Mouse (Mus musculus): ENCODE data around the gene Drg2.

The Drg2 gene

DNA sequence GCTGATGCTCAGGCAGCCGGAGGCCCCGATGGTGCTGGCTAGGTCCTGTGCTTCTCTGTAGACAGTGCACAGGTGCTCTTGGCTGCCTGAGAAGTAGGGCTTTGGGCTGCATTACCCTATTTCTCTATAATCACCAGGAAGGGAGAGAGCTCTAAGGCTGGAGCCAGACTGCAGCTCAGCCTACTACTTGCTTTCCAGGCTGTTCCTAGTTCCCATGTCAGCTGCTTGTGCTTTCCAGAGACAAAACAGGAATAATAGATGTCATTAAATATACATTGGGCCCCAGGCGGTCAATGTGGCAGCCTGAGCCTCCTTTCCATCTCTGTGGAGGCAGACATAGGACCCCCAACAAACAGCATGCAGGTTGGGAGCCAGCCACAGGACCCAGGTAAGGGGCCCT is 14.6 kb downstream of the Drg2 start, which contains the start of gene Myo15:
Gene Myo15 (plus strand): TSS at position 301 of the 400 bp plus-strand sequence.
- DNase-seq (ENCODE audit: low spot score), result no peak

DNA sequence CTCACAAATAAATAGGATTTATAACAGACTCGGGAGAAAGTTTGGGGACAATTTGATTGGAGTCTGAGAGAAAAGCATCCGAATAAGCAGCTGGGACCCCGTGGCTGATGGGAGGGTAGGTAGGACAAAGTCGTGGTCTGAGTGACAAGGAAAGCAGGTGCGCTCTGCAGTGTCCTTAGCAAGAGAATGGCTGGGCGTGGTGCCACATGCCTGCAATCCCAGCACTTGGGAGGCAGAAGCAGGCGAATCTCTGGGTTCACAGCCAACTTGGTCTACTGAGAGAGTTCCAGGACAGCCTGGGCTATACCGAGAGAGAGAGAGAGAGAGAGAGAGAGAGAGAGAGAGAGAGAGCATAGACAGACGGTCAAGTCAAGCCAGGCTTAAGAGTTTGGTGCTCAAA is 16.4 kb downstream of the Drg2 start:
- DNase-seq (ENCODE audit: low spot score), result no peak

DNA sequence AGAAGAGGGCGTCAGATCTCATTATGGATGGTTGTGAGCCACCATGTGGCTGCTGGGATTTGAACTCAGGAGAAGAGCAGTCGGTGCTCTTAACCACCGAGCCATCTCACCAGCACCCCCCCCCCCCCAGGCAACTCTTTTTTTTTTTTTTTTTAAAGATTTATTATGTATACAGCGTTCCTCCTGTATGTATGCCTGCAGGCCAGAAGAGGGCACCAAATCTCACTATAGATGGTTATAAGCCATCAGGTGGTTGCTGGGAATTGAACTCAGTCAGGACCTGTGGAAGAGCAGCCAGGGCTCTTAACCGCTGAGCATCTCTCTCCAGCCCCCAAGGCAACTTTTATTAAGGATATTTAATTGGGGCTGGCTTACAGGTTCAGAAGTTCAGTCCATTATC is 20.1 kb downstream of the Drg2 start:
- no peak for DNase-seq (ENCODE audit: low spot score)

DNA sequence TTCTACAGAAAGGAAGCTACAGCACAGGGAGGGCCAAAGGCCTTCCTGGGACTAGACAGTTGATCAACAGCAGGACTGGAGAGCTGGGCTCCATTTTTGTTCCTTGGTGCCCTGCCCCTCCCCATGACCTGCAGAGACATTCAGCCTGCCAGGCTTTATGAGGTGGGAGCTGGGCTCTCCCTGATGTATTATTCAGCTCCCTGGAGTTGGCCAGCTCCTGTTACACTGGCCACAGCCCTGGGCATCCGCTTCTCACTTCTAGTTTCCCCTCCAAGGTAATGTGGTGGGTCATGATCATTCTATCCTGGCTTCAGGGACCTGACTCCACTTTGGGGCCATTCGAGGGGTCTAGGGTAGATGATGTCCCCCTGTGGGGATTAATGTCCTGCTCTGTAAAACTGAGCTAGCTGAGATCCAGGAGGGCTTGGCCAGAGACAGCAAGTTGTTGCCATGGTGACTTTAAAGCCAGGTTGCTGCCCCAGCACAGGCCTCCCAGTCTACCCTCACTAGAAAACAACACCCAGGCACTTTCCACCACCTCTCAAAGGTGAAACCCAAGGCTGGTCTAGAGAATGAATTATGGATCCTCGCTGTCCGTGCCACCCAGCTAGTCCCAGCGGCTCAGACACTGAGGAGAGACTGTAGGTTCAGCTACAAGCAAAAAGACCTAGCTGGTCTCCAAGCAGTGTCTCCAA is 21.4 kb downstream of the Drg2 start:
- no peak for DNase-seq (ENCODE audit: low spot score)

DNA sequence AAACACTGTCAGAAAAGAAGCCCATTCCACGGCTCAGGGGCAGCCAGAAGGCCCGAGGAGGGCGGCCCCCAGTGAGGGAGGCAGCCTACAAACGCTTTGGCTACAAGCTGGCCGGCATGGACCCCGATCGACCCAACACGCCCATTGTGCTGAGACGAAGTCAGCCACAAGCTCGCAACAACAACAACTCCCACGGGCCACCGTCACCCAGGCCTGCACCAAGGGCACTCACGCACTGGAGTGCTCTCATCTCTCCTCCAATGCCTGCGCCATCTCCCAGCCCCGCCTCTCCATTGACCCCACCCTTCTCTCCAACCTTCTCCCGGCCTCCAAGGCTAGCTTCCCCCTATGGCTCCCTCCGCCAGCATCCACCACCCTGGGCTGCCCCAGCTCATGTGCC is 23.7 kb downstream of the Drg2 start:
- no peak for DNase-seq (ENCODE audit: low spot score)

DNA sequence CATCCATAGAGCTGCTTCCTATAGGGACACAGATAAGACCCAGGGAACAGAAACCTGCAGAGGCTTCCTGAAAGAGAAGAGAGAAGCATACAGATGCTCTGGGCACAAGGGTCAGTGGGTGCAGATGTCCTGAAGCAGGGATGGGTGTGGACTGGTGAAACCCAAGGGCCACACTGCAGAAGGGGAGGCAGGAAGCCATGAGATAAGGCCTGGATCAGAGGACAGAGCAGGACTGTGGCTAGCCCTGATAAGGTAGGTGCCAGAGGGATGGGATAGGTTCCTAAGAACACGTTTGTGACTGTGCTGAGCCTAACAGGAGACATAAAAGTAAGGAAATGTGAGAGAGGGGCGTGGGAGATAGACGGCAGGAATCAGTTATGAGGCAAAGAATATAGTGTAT is 31.9 kb downstream of the Drg2 start:
- DNase-seq (ENCODE audit: low spot score), result no peak

DNA sequence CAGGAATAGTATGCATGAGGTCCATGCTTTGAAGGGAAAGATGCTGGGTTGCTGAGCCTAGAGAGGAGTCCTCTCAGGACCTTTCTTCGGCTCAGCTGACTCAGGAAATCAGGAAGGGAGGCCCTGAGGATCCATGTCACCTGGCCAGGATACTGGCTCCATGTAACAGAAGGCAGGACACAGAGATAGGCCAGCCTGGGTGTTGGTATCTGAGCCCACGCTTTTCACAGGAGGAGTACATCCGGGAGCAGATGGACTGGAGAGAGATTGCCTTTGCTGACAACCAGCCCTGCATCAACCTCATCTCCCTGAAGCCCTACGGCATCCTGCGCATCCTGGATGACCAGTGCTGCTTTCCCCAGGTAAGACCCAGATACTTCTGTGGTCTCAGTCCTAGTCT is 38.3 kb downstream of the Drg2 start:
- no peak for DNase-seq (ENCODE audit: low spot score)

DNA sequence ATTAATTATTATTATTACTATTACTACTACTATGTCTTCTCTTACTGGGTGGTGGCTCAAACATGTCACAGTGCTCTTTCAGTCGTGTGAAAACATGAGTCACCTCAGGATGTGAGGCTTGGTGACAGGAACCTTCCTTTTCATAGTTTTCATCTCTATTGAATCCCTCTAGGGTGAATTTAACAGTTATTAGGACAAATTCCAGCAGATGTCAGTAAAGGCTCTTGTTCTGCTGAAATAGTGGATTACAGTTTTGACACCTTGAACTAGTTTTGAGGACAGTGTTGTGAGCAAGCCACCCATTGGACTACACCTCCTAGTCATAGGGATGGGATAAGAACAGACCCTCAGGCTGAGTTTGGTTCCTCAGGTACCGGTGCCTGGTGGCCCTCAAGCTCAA is 41.3 kb downstream of the Drg2 start:
- DNase-seq (ENCODE audit: low spot score), result no peak

DNA sequence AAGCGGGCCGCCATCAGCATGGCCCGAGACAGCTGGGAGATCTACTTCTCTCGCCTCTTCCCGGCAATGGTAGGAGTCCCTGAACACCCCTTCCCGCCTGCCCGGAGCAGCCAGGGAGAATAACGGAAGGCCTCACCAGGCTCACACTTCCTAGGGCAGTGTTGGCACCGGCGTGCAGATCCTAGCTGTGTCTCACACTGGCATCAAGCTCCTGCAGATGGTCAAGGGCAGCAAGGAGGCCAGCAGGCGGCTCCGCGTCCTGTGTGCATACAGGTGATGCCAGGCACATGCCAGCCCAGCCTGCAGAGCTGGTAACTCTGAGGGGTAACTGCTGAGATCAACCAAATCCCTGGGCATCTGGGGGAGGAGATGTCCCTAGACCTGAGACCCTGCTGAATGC is 52.9 kb downstream of the Drg2 start:
- no peak for DNase-seq (ENCODE audit: low spot score)

DNA sequence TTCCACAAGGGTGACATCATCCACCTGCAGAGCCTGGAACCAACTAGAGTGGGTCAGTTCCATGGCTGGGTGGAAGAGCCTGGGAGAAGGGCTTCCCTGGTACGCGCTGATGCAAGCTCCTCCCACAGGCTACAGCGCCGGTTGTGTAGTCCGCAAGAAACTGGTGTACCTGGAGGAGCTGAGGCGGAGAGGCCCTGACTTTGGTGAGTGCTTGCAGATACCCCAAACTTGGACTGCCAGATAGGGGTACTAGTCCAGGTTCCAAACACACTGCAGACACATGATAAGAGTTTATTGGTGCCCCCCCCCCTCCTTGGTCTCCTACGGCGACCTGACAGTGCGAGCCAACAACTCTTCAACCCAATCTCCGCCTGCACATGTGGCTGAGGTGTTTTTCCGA is 54.6 kb downstream of the Drg2 start:
- DNase-seq (ENCODE audit: low spot score), result no peak

DNA sequence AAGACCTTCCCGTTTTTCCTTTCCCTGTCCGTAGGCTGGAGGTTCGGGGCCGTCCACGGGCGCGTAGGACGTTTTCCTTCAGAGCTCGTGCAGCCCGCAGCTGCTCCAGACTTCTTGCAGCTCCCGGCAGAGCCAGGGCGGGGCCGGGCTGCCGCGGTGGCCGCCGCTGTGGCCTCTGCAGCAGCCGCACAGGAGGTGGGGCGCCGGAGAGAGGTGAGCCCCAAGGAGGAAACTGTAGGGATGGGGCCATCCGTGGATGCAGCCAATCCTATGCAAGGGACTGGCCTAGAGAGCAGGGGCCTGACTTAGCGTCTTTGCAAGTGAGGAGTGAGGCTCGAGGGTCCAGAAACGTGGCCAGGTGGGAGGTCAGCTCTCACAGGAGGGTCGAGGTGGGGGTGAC is 55.1 kb downstream of the Drg2 start:
- no peak for DNase-seq (ENCODE audit: low spot score)

DNA sequence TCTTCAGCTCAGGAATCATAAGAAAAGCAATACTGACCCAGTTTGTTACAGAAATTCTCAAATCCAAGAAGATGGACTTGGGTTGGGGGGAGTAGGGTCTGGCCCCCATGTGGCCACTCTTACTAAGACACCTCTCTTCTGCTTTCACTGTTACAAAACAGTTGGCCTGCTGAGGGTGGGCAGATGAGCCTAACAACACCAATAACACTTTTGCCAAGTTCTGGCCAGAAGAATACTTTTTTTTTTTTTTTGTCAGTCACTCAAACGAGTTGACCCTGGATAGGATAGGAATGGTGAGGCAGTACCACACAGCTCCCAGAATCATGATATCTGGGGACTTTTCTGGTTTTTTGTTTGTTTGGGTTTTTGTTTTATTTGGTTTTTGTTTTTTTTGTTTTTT is 57.5 kb downstream of the Drg2 start:
- DNase-seq (ENCODE audit: low spot score), result no peak

DNA sequence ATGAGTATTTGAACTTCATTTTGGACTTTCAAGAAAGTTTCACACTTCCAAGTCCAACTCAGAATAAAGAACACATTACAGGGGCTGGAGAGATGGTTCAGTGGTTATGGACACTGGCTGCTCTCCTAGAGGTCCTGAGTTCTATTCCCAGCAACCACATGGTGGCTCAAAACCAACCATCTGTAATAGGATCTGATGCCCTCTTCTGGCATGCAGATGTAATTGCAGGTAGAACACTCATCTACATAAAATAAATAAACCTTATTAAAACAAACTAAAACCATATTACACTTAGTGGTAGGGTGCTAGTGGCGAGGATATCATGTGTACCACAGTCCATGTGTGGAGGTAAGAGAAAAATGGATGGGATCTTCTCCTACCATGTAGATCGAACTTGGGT is 58.1 kb downstream of the Drg2 start:
- no peak for DNase-seq (ENCODE audit: low spot score)

DNA sequence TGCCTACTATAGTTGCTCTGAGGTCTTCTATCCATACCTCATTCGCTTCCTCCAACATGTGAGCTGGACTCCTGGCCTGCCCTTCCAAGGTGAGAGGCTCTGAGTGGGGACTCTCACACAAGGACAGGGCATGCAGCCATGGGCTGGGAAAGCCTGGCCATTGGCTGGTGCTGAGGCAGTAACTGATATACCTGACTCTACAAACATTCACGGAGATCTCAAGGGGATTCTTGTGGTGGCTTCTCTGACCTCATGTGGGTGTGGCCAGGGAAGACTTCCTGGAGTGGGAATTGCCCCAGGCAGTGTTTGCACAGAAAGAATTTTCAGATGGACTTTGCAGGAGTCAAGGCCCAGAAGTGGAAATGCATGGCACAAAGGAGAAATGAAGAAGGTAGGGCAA is 60.5 kb downstream of the Drg2 start:
- DNase-seq (ENCODE audit: low spot score), result no peak

DNA sequence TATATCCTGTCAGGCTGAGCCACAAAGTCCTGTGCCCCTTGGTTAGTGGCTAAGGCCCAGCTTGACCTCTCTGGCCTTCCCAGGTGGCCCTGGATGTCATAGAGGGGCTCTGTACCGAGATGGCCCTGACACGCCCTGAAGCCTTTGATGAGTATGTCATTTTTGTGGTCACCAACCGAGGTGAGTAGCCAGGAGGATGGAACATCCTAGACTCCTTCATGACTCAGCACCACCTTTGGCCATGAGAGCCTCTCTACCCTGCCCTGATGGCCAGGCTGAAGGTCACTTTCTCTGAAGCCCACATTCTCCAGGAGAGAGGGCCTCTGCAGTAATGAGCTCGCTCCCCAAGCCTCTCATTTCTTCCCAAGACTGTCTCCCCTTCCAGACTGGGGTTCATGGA is 63.9 kb downstream of the Drg2 start:
- no peak for DNase-seq (ENCODE audit: low spot score)

Measured in MN1 (cell line).